Mouse (Mus musculus) B cell, adult 2 months (primary cell): Measurements from ENCODE around the gene Rasgrf1.
"Not testable (repeated sequence)": the region's sequence is repeated elsewhere in the genome, so short reads cannot be mapped to it uniquely, and the experiment has no call there.

Source experiments
- DNase-seq, 2 experiments: peaks; one replicate each; pipeline ENCODE4 v3.0.0; 2022

Rasgrf1 gene

GRCm38 (mm10) chr9:90042906-90043305, 133.2 kb downstream of the Rasgrf1 start:
- not testable (repeated sequence) for DNase-seq

GRCm38 (mm10) chr9:90045191-90045590, 135.5 kb downstream of the Rasgrf1 start:
- DNase-seq, result no peak

- no peak for DNase-seq
These were observed 138.4 kb downstream of the Rasgrf1 start for GRCm38 (mm10) chr9:90047937-90048627.

- DNase-seq, result no peak
These were observed 144.1 kb downstream of the Rasgrf1 start, which contains the start of gene Ctsh for GRCm38 (mm10) chr9:90053852-90054251. Gene Ctsh, plus strand, starts transcription at chr9:90054152.

GRCm38 (mm10) chr9:90054371-90055145, 144.8 kb downstream of the Rasgrf1 start:
- DNase-seq, result peak; percentile 81 to 82

- no peak for DNase-seq
These were observed 145.7 kb downstream of the Rasgrf1 start for GRCm38 (mm10) chr9:90055409-90055808.

- no peak for DNase-seq
These were observed 146.2 kb downstream of the Rasgrf1 start for GRCm38 (mm10) chr9:90055911-90056310.

GRCm38 (mm10) chr9:90056716-90057115, 147.0 kb downstream of the Rasgrf1 start:
- DNase-seq, result no peak

- peak; percentile 78 for DNase-seq
These were observed 150.3 kb downstream of the Rasgrf1 start for GRCm38 (mm10) chr9:90059828-90060573.

- peak; percentile 41 to 48 for DNase-seq
These were observed 150.8 kb downstream of the Rasgrf1 start for GRCm38 (mm10) chr9:90060574-90060875.

- peak in 1 of 2 experiments; percentile 23 for DNase-seq
These were observed 151.2 kb downstream of the Rasgrf1 start for GRCm38 (mm10) chr9:90060932-90061331.

- no peak for DNase-seq
These were observed 157.6 kb downstream of the Rasgrf1 start for GRCm38 (mm10) chr9:90067341-90067740.

GRCm38 (mm10) chr9:90068786-90069185, 159.1 kb downstream of the Rasgrf1 start:
- no peak for DNase-seq

GRCm38 (mm10) chr9:90069485-90069884, 159.8 kb downstream of the Rasgrf1 start:
- DNase-seq, result no peak

- no peak for DNase-seq
These were observed 160.5 kb downstream of the Rasgrf1 start for GRCm38 (mm10) chr9:90070174-90070573.

- no peak for DNase-seq
These were observed 165.6 kb downstream of the Rasgrf1 start for GRCm38 (mm10) chr9:90075336-90075735.

- no peak for DNase-seq
These were observed 166.4 kb downstream of the Rasgrf1 start for GRCm38 (mm10) chr9:90076131-90076530.
